Mouse (Mus musculus): Measurements from ENCODE around the gene Olfr1440.

DNA sequence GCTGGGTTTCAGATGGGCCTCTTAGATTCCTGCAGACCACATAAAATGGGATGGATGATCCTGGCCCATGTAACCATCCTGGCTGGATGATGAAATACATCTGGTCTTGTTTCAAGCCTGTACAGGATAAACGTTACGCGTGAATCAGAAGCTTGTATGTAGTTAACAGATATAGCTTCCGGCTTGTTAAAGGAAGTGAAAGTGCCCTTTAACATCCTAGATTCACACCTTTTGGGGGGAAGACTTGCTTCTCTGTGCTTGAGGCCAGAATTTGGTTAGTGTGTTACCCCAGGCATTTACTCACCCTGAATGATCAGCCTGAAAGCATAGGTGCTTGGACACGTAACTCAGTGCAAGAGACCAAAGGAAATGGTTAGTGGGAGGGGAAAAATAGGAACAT is 40.0 kb downstream of the Olfr1440 start:
- no peak for TF ChIP-seq CTCF (IDR thresholded peaks at IDR 0.05; ENCODE audit: low read depth, low read length)
- TF ChIP-seq POLR2A (IDR thresholded peaks at IDR 0.05; ENCODE audit: extremely low read depth, insufficient read depth, low read length), result no peak
